Mouse (Mus musculus) midbrain, embryonic 14.5 days (tissue): Measurements from ENCODE around the gene St8sia6. TPM values are rescaled to one million over a fixed set of nuclear protein-coding genes. Genes with fewer than 3 reads are reported as not detected.

Experiments used
- ATAC-seq: fragments of 200-750 bp; cut with Nextera tagmentation; 2 replicates; pipeline ENCODE4 v1.8.0; 2017; ENCODE audit warnings: moderate number of reproducible peaks, moderate library complexity; ENCODE audit not compliant: low FRiP score, low TSS enrichment
- DNase-seq: peaks from one replicate; pipeline ENCODE4 v3.0.0-alpha.2; 2015
- H3K27ac ChIP-seq: fragments of 300-500 bp; sonication (generic); replicated peaks from 2 replicates; pipeline ENCODE4 v1.5.1; 2014; ENCODE audit warnings: mild to moderate bottlenecking, low read depth, low read length, moderate library complexity
- H3K27me3 ChIP-seq: fragments of 300-500 bp; sonication (generic); 2 replicates; pipeline ENCODE4 v1.6.1; 2014; ENCODE audit warnings: low read length, control low read depth, mixed read lengths; ENCODE audit not compliant: control insufficient read depth, insufficient read depth
- H3K36me3 ChIP-seq: fragments of 300-500 bp; sonication (generic); 2 replicates; pipeline ENCODE4 v1.6.1; 2014; ENCODE audit warnings: low read length, control low read depth; ENCODE audit not compliant: control insufficient read depth, insufficient read depth
- H3K4me1 ChIP-seq: fragments of 300-500 bp; sonication (generic); 2 replicates; pipeline ENCODE4 v1.6.1; 2014; ENCODE audit warnings: mild to moderate bottlenecking, antibody characterized with exemption, low read length, control low read depth; ENCODE audit not compliant: control insufficient read depth, insufficient read depth
- H3K4me2 ChIP-seq: fragments of 300-500 bp; sonication (generic); 2 replicates; pipeline ENCODE4 v1.6.1; 2014; ENCODE audit warnings: mild to moderate bottlenecking, low read length, moderate library complexity
- H3K4me3 ChIP-seq: fragments of 300-500 bp; sonication (generic); replicated peaks from 2 replicates; pipeline ENCODE4 v1.5.1; 2014; ENCODE audit warnings: low read depth, low read length
- H3K9ac ChIP-seq: fragments of 300-500 bp; sonication (generic); replicated peaks from 2 replicates; pipeline ENCODE4 v1.6.1; 2014; ENCODE audit warnings: mild to moderate bottlenecking, low read length, moderate library complexity
- H3K9me3 ChIP-seq: fragments of 300-500 bp; sonication (generic); 2 replicates; pipeline ENCODE4 v1.6.1; 2016; ENCODE audit warnings: low read length, control low read depth, mixed read lengths; ENCODE audit not compliant: control insufficient read depth
- WGBS: fragments of 180-500 bp; shearing (Covaris S2); extraction: QIAGEN DNeasy Blood & Tissue Kit; methylation state at CpG from one replicate; pipeline ENCODE4 v1.1.7; 2014; 5-methylcytosine and 5-hydroxymethylcytosine counted together
- polyA plus RNA-seq: library from polyadenylated mRNA; unstranded; fragments of >200 nt; fragmentation: Nextera tagmentation; extraction: Ambion mirVana; gene quantifications from 2 replicates; pipeline ENCODE4 v1.2.1, GENCODE M21; 2014

St8sia6 gene
- polyA plus RNA-seq, 1 experiment from 2014 or later, result 1.5 TPM

DNA sequence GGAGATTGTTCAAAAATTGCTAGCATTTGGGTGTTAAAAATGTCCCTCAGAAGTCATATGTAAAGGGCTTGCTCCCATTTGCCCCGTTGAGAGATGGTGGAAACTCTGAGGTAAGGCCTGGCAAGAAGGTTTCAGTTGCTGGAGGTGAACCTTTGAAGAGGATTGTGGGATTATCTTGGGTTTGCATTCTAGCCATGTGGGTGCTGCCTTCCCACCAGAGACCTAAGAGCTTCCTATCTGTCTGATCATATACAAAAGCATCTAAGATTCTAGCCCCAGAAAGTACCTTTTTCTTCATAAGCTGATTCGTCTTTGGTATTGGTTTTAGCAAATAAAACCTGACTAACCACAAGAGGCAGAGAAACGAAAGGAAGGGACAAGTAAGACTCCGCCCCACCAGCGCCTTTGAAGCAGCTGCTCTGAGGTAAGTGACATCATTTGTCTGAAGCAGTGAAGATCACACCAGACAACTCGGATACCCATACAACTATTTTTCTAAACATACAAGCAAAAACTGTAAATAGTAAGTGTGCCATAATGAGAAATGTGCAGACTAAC, 75.2 kb downstream of the St8sia6 start:
- Histone ChIP-seq H3K4me2 (no peak overlapping the region), H3K4me1 (no peaks in the 10 kb centered on the region), H3K27me3 (no peaks in the 10 kb centered on the region), H3K9ac (no peak overlapping the region), H3K9me3 (no peaks in the 10 kb centered on the region), H3K36me3 (no peaks in the 10 kb centered on the region), H3K27ac (no peak overlapping the region), H3K4me3 (no peak overlapping the region)
- 84% methylated on average over 6 of the region's 6 CpGs for WGBS
- DNase-seq, result no peak
- ATAC-seq, result no peak

GRCm38 (mm10) chr2:13708785-13709184, 85.1 kb downstream of the St8sia6 start:
- no peak overlapping the region for H3K9ac ChIP-seq
- no peaks in the 10 kb centered on the region for H3K9me3 ChIP-seq
- H3K36me3 ChIP-seq, result no peaks in the 10 kb centered on the region
- H3K4me1 ChIP-seq, result no peaks in the 10 kb centered on the region
- no peak overlapping the region for H3K27ac ChIP-seq
- H3K4me2 ChIP-seq, result no peak overlapping the region
- H3K4me3 ChIP-seq, result no peak overlapping the region
- ATAC-seq (no peak), DNase-seq (no peak)
- 78% methylated on average over 1 of the region's 1 CpGs for WGBS
- no peaks in the 10 kb centered on the region for H3K27me3 ChIP-seq

DNA sequence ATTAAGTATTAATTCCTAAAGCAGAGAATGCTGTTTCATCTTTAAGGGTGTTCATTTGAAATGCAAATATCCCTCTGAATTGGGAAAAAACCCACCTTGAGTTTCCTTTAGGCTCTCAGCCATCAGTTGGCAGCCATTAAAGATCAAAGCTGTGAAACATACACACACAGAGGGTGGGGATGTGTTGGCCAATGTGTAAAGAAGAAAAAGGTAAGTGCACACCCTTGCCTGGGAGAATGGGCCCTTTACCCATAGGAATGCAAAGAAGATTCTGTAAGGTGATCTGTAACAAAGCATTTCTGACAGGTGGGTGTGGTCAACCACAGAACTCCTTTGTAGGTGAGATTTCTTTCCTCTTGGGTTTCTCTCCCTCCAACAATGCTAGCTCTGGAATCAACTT, 96.3 kb downstream of the St8sia6 start:
- no peak overlapping the region for H3K27ac ChIP-seq
- no peak overlapping the region for H3K4me3 ChIP-seq
- DNase-seq (no peak), ATAC-seq (no peak)
- H3K9ac ChIP-seq, result no peak overlapping the region
- no peaks in the 10 kb centered on the region for H3K27me3 ChIP-seq
- no peaks in the 10 kb centered on the region for H3K36me3 ChIP-seq
- H3K4me2 ChIP-seq, result no peak overlapping the region
- H3K4me1 ChIP-seq, result no peaks in the 10 kb centered on the region
- H3K9me3 ChIP-seq, result no peaks in the 10 kb centered on the region

DNA sequence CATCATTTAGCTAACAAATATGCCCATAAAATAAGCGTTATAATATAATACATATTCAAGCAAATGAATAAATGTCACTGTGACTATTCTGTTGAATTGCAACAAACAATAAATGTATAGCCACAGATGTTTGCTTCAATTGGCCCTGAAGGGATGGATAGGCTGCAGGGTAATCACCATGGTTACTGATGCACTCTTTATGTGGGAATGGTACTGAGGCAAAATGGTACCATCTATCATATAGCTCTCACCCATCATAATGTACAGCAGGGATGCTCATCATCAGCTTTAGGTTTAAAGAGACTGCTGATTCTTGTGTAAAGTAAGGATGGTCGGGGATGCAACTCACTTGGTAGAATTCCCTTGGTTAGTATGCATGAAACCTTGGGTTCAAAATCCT, 99.4 kb downstream of the St8sia6 start:
- DNase-seq, result no peak
- Histone ChIP-seq H3K9me3 (no peaks in the 10 kb centered on the region), H3K9ac (no peak overlapping the region), H3K4me1 (no peaks in the 10 kb centered on the region), H3K4me2 (no peak overlapping the region), H3K27ac (no peak overlapping the region), H3K4me3 (no peak overlapping the region), H3K36me3 (no peaks in the 10 kb centered on the region), H3K27me3 (no peaks in the 10 kb centered on the region)
- no peak for ATAC-seq
- 81% methylated on average over 2 of the region's 2 CpGs for WGBS

- Histone ChIP-seq H3K4me2 (no peak overlapping the region), H3K4me3 (no peak overlapping the region), H3K27ac (no peak overlapping the region), H3K36me3 (no peaks in the 10 kb centered on the region), H3K4me1 (no peaks in the 10 kb centered on the region), H3K27me3 (no peaks in the 10 kb centered on the region), H3K9me3 (no peaks in the 10 kb centered on the region), H3K9ac (no peak overlapping the region)
- 91% methylated on average over 4 of the region's 4 CpGs for WGBS
- no peak for DNase-seq
- ATAC-seq, result no peak
Observed at GRCm38 (mm10) chr2:13684380-13684779, 109.5 kb downstream of the St8sia6 start.

GRCm38 (mm10) chr2:13683205-13683570, 110.7 kb downstream of the St8sia6 start:
- WGBS, result 80% methylated on average over 2 of the region's 2 CpGs
- H3K9me3 ChIP-seq, result no peaks in the 10 kb centered on the region
- DNase-seq (no peak), ATAC-seq (no peak)
- H3K4me2 ChIP-seq, result no peak overlapping the region
- no peak overlapping the region for H3K27ac ChIP-seq
- H3K36me3 ChIP-seq, result no peaks in the 10 kb centered on the region
- no peak overlapping the region for H3K4me3 ChIP-seq
- no peaks in the 10 kb centered on the region for H3K4me1 ChIP-seq
- no peak overlapping the region for H3K9ac ChIP-seq
- H3K27me3 ChIP-seq, result no peaks in the 10 kb centered on the region

GRCm38 (mm10) chr2:13682488-13683204, 111.2 kb downstream of the St8sia6 start:
- WGBS, result 77% methylated on average over 4 of the region's 4 CpGs
- H3K4me2 ChIP-seq, result no peak overlapping the region
- DNase-seq (peak; percentile 59), ATAC-seq (peak; percentile 34; the same call in 1 of the 2 replicates)
- H3K36me3 ChIP-seq, result no peaks in the 10 kb centered on the region
- no peak overlapping the region for H3K27ac ChIP-seq
- H3K4me3 ChIP-seq, result no peak overlapping the region
- no peaks in the 10 kb centered on the region for H3K9me3 ChIP-seq
- H3K4me1 ChIP-seq, result no peaks in the 10 kb centered on the region
- no peaks in the 10 kb centered on the region for H3K27me3 ChIP-seq
- no peak overlapping the region for H3K9ac ChIP-seq

GRCm38 (mm10) chr2:13672946-13673345, 120.9 kb downstream of the St8sia6 start:
- DNase-seq (no peak), ATAC-seq (0 out of 2 replicates have a peak, but pooled peaks have one; percentile 16)
- H3K9me3 ChIP-seq, result no peaks in the 10 kb centered on the region; the same call in 1 of the 2 replicates

GRCm38 (mm10) chr2:13672426-13672825, 121.4 kb downstream of the St8sia6 start:
- Histone ChIP-seq H3K27me3 (no peaks in the 10 kb centered on the region), H3K36me3 (no peaks in the 10 kb centered on the region), H3K9ac (no peak overlapping the region), H3K4me3 (no peak overlapping the region), H3K27ac (no peak overlapping the region), H3K4me2 (no peak overlapping the region), H3K4me1 (no peaks in the 10 kb centered on the region), H3K9me3 (no peaks in the 10 kb centered on the region; the same call in 1 of the 2 replicates)
- DNase-seq (no peak), ATAC-seq (0 out of 2 replicates have a peak, but pooled peaks have one; percentile 36)
- 87% methylated on average over 12 of the region's 12 CpGs for WGBS

More at GRCm38 (mm10) chr2:13672946-13673345, 120.9 kb downstream of the St8sia6 start:
- Histone ChIP-seq H3K9ac (no peak overlapping the region), H3K27ac (no peak overlapping the region), H3K36me3 (no peaks in the 10 kb centered on the region), H3K4me3 (no peak overlapping the region), H3K27me3 (no peaks in the 10 kb centered on the region), H3K4me1 (no peaks in the 10 kb centered on the region), H3K4me2 (no peak overlapping the region)
- WGBS, result 58% methylated on average over 3 of the region's 3 CpGs
